Comparison of ENCODE assay signal across 23 mouse cellular contexts in genomic region chr15:27753923-27754322, GRCm38 (mm10).
A peak's percentile ranks its signal among the peaks of the same experiment; 100 is the strongest.
DNase-seq lines count a peak whose midpoint lies in the region; ATAC-seq and TF ChIP-seq lines count a peak whose summit lies in the region.
"Had no signal": no experiment of that assay in that cellular context is flagged by ENCODE, and none has a peak within 500 bp of the region (broad histone marks: within the 10 kb centered on the region; RNA-seq: fewer than 3 reads in every experiment).

No protein-coding gene starts in this region.

- H3K36me3 ChIP-seq in hindbrain, embryonic 12.5 days: peaks cover 83% of the 10 kb centered on the region
- H3K36me3 ChIP-seq in hindbrain, embryonic 10.5 days: peaks cover 100% of the 10 kb centered on the region
- peaks cover 98% of the 10 kb centered on the region for H3K36me3 ChIP-seq in limb, embryonic 12.5 days
- peaks cover 100% of the 10 kb centered on the region for H3K36me3 ChIP-seq in limb, embryonic 10.5 days
- H3K36me3 ChIP-seq in myocyte (ENCODE audit: control insufficient read depth, insufficient read depth): peaks cover 78% of the 10 kb centered on the region
- H3K36me3 ChIP-seq: G1E had no signal

- no peak overlapping the region for H3K9ac ChIP-seq in hindbrain, embryonic 12.5 days
- no peak overlapping the region for H3K9ac ChIP-seq in limb, embryonic 12.5 days (replicated peaks)
- H3K9ac ChIP-seq: heart, embryonic 15.5 days; liver, embryonic 12.5 days; midbrain, embryonic 15.5 days had no signal

- 75% methylated on average over 5 of the region's 5 CpGs for WGBS in hindbrain, embryonic 12.5 days
- WGBS in hindbrain, embryonic 10.5 days: 84% methylated on average over 5 of the region's 5 CpGs
- 72% methylated on average over 5 of the region's 5 CpGs for whole genome bisulfite sequencing in limb, embryonic 12.5 days
- 76% methylated on average over 5 of the region's 5 CpGs for WGBS in limb, embryonic 10.5 days

- H3K27me3 ChIP-seq in hindbrain, embryonic 12.5 days: no peaks in the 10 kb centered on the region
- H3K27me3 ChIP-seq in hindbrain, embryonic 10.5 days (ENCODE audit: insufficient read depth, poor library complexity, severe bottlenecking): no peaks in the 10 kb centered on the region
- no peaks in the 10 kb centered on the region for H3K27me3 ChIP-seq in limb, embryonic 12.5 days
- no peaks in the 10 kb centered on the region for H3K27me3 ChIP-seq in limb, embryonic 10.5 days (ENCODE audit: low read depth, poor library complexity, severe bottlenecking)
- H3K27me3 ChIP-seq in myocyte (ENCODE audit: control insufficient read depth, insufficient read depth, insufficient read length): no peaks in the 10 kb centered on the region
- H3K27me3 ChIP-seq: heart, embryonic 15.5 days; liver, embryonic 12.5 days; midbrain, embryonic 15.5 days had no signal

- DNase-seq in hindbrain, embryonic 10.5 days (ENCODE audit: low spot score): no peak
- DNase-seq in limb, embryonic 10.5 days (ENCODE audit: low spot score): no peak
- DNase-seq in right cerebral cortex, postnatal 36 days (ENCODE audit: low spot score in 2 of 2): no peak
- no peak for DNase-seq in heart, postnatal 4 days
- DNase-seq: adrenal gland, postnatal 10 days; cerebellum, adult 9-11 months; gastrocnemius, postnatal 14 days; heart, adult 2 months; kidney, adult 11 months; lung, adult 2 months; lung, postnatal 36 days; retina, postnatal 1 day; right cerebral cortex, postnatal 4 days; thymus, postnatal 4 days had no signal

- H3K9me3 ChIP-seq in hindbrain, embryonic 12.5 days (replicated peaks): no peaks in the 10 kb centered on the region
- no peaks in the 10 kb centered on the region for H3K9me3 ChIP-seq in hindbrain, embryonic 10.5 days
- H3K9me3 ChIP-seq in limb, embryonic 12.5 days: no peaks in the 10 kb centered on the region
- no peaks in the 10 kb centered on the region for H3K9me3 ChIP-seq in limb, embryonic 10.5 days (replicated peaks)
- H3K9me3 ChIP-seq: heart, embryonic 15.5 days; liver, embryonic 12.5 days; midbrain, embryonic 15.5 days had no signal

- H3K4me3 ChIP-seq in hindbrain, embryonic 12.5 days: no peak overlapping the region
- H3K4me3 ChIP-seq in hindbrain, embryonic 10.5 days: no peak overlapping the region
- no peak overlapping the region for H3K4me3 ChIP-seq in limb, embryonic 12.5 days (replicated peaks)
- H3K4me3 ChIP-seq in limb, embryonic 10.5 days: no peak overlapping the region
- H3K4me3 ChIP-seq in embryonic fibroblast, embryonic 13.5 days (ENCODE audit: insufficient read depth, low read length): no peak overlapping the region
- H3K4me3 ChIP-seq in myocyte: no peak overlapping the region
- H3K4me3 ChIP-seq: heart, adult 2 months; heart, embryonic 15.5 days; liver, embryonic 12.5 days; midbrain, embryonic 15.5 days had no signal

- H3ac ChIP-seq in myocyte (ENCODE audit: control insufficient read depth, insufficient read length): no peak overlapping the region

- no peak for TF ChIP-seq POLR2A in embryonic fibroblast, embryonic 13.5 days (IDR thresholded peaks at IDR 0.05; ENCODE audit: low read depth, low read length)
- no peak for TF ChIP-seq POLR2A in myocyte (IDR thresholded peaks at IDR 0.05; ENCODE audit: insufficient read length, low read depth)

- H3K27ac ChIP-seq in hindbrain, embryonic 12.5 days: peak overlapping the region; percentile 31; the same call in 1 of the 2 replicates
- H3K27ac ChIP-seq in hindbrain, embryonic 10.5 days: no peak overlapping the region
- H3K27ac ChIP-seq in limb, embryonic 12.5 days: peak overlapping the region; percentile 41; the same call in 1 of the 2 replicates
- no peak overlapping the region for H3K27ac ChIP-seq in limb, embryonic 10.5 days
- peak overlapping the region; percentile 5 for H3K27ac ChIP-seq in embryonic fibroblast, embryonic 13.5 days (ENCODE audit: insufficient read depth, low read length)
- H3K27ac ChIP-seq: heart, adult 2 months; heart, embryonic 15.5 days; liver, embryonic 12.5 days; midbrain, embryonic 15.5 days had no signal

- no peak for TF ChIP-seq CTCF in embryonic fibroblast, embryonic 13.5 days (IDR thresholded peaks at IDR 0.05; ENCODE audit: borderline replicate concordance, insufficient read depth, low read length)

- no peak for ATAC-seq in hindbrain, embryonic 12.5 days (ENCODE audit: low FRiP score)
- ATAC-seq in limb, embryonic 12.5 days (ENCODE audit: insufficient number of reproducible peaks, insufficient read depth, low FRiP score, low TSS enrichment, low read depth): no peak
- ATAC-seq: activated CD4-positive, CD25-positive, alpha-beta regulatory T cell, adult 4 months; liver, embryonic 12.5 days; midbrain, embryonic 15.5 days had no signal

- H3K4me1 ChIP-seq in hindbrain, embryonic 12.5 days: peaks cover 3% of the 10 kb centered on the region; the same call in 1 of the 2 replicates
- H3K4me1 ChIP-seq in hindbrain, embryonic 10.5 days (replicated peaks): no peaks in the 10 kb centered on the region
- peaks cover 27% of the 10 kb centered on the region for H3K4me1 ChIP-seq in limb, embryonic 12.5 days (replicated peaks)
- peaks cover 14% of the 10 kb centered on the region for H3K4me1 ChIP-seq in limb, embryonic 10.5 days
- peaks cover 11% of the 10 kb centered on the region for H3K4me1 ChIP-seq in embryonic fibroblast, embryonic 13.5 days (ENCODE audit: control insufficient read depth, insufficient read depth, low read length)
- H3K4me1 ChIP-seq: heart, embryonic 15.5 days; liver, embryonic 12.5 days had no signal

- no peak overlapping the region for H3K4me2 ChIP-seq in hindbrain, embryonic 12.5 days (replicated peaks)
- no peak overlapping the region for H3K4me2 ChIP-seq in limb, embryonic 12.5 days
- H3K4me2 ChIP-seq in myocyte (ENCODE audit: low read depth): no peak overlapping the region
- H3K4me2 ChIP-seq: heart, embryonic 15.5 days; liver, embryonic 12.5 days; midbrain, embryonic 15.5 days had no signal

- no peaks in the 10 kb centered on the region for H3K79me2 ChIP-seq in myocyte (ENCODE audit: control insufficient read depth, insufficient read depth)

TF ChIP-seq in myocyte, 11 proteins besides CTCF, POLR2A, EP300 and RAD21:
- TF ChIP-seq CEBPB (IDR thresholded peaks at IDR 0.05; ENCODE audit: insufficient read depth, poor library complexity, severe bottlenecking): no peak
- no peak for TF ChIP-seq TCF3 (IDR thresholded peaks at IDR 0.05; ENCODE audit: insufficient read length, low read depth)
- peak in 2 of 3 experiments; percentile 73 to 84 for TF ChIP-seq MYOD1 (IDR thresholded peaks at IDR 0.05; ENCODE audit: control insufficient read depth in 1 of 3, insufficient read length in 2 of 3, low read depth in 2 of 3)

Comparison
In these comparisons a context has a peak if more than half of its experiments do, and no peak if none do; other contexts are left out.
1. H3K27ac ChIP-seq: peak in hindbrain, embryonic 12.5 days (single experiment), limb, embryonic 12.5 days (single experiment) and embryonic fibroblast, embryonic 13.5 days (single experiment); none in hindbrain, embryonic 10.5 days (single experiment) and limb, embryonic 10.5 days (single experiment).